Mouse (Mus musculus) heart, embryonic 13.5 days (tissue): Measurements from ENCODE around the gene Flna. TPM values are rescaled to one million over a fixed set of nuclear protein-coding genes. Genes with fewer than 3 reads are reported as not detected.

Experiments used
- ATAC-seq: fragments of 200-750 bp; cut with Nextera tagmentation; 2 replicates; pipeline ENCODE4 v1.8.0; 2017; ENCODE audit warnings: moderate TSS enrichment; ENCODE audit not compliant: insufficient number of reproducible peaks, low FRiP score, low TSS enrichment; ENCODE audit errors: extremely low read depth
- H3K27ac ChIP-seq: fragments of 300-500 bp; sonication (generic); replicated peaks from 2 replicates; pipeline ENCODE4 v1.5.1; 2015; ENCODE audit warnings: moderate library complexity, mild to moderate bottlenecking, inconsistent platforms
- H3K27me3 ChIP-seq: fragments of 300-500 bp; sonication (generic); replicated peaks from 2 replicates; pipeline ENCODE4 v1.6.1; 2015; ENCODE audit warnings: mild to moderate bottlenecking, inconsistent platforms
- H3K36me3 ChIP-seq: fragments of 300-500 bp; sonication (generic); 2 replicates; pipeline ENCODE4 v1.6.1; 2015; ENCODE audit warnings: mild to moderate bottlenecking, inconsistent platforms
- H3K4me1 ChIP-seq: fragments of 300-500 bp; sonication (generic); 2 replicates; pipeline ENCODE4 v1.6.1; 2015; ENCODE audit warnings: inconsistent platforms
- H3K4me2 ChIP-seq: fragments of 300-500 bp; sonication (generic); 2 replicates; pipeline ENCODE4 v1.6.1; 2015; ENCODE audit warnings: inconsistent platforms, mild to moderate bottlenecking, moderate library complexity
- H3K4me3 ChIP-seq: fragments of 300-500 bp; sonication (generic); 2 replicates; pipeline ENCODE4 v1.5.1; 2015; ENCODE audit warnings: moderate library complexity, mild to moderate bottlenecking, inconsistent platforms
- H3K9ac ChIP-seq: fragments of 300-500 bp; sonication (generic); 2 replicates; pipeline ENCODE4 v1.6.1; 2015; ENCODE audit warnings: inconsistent platforms, mild to moderate bottlenecking, moderate library complexity
- H3K9me3 ChIP-seq: fragments of 300-500 bp; sonication (generic); 2 replicates; pipeline ENCODE4 v1.6.1; 2016; ENCODE audit warnings: inconsistent platforms
- WGBS: fragments of 180-500 bp; shearing (Covaris S2); methylation state at CpG from one replicate; pipeline ENCODE4 v1.1.7; 2015; ENCODE audit warnings: mixed read lengths; 5-methylcytosine and 5-hydroxymethylcytosine counted together
- microRNA-seq: library from miRNA; unstranded; fragments of <30 nt; microRNA quantifications from one replicate; pipeline ENCODE4, GENCODE M21; 2016
- polyA plus RNA-seq: library from polyadenylated mRNA; unstranded; fragments of >200 nt; fragmentation: Nextera tagmentation; extraction: Ambion mirVana; gene quantifications from 2 replicates; pipeline ENCODE4 v1.2.1, GENCODE M21; 2015

Gene Flna
- polyA plus RNA-seq, 1 experiment from 2014 or later: 154 TPM

- no peak within 1 kb of the TSS for H3K27ac ChIP-seq
- no peaks in the 10 kb centered on the region for H3K36me3 ChIP-seq
- no peak within 1 kb of the TSS for H3K4me2 ChIP-seq
- no peak for ATAC-seq
- H3K9me3 ChIP-seq: peaks cover 3% of the 10 kb centered on the region; the same call in 1 of the 2 replicates
- no peaks in the 10 kb centered on the region for H3K27me3 ChIP-seq
- H3K4me1 ChIP-seq: no peaks in the 10 kb centered on the region
- no peak within 1 kb of the TSS for H3K9ac ChIP-seq
- 81% methylated on average over 17 of the region's 17 CpGs for WGBS
- H3K4me3 ChIP-seq: no peak within 1 kb of the TSS
Observed at GRCm38 (mm10) chrX:74176959-74177358, 72.7 kb downstream of the Flna start, which contains the start of gene Tktl1. Tktl1 (plus strand) TSS chrX:74177259.

Small RNAs within 50 kb of the gene (microRNA-seq; reads per million reads assigned to microRNA genes)
- not detected for gene Mir7091

Other genes with a start within 250 kb of the Flna start
- gene Irak1, start 225.9 kb downstream of the Flna start, polyA plus RNA-seq: 45.2 and 50.3 TPM in 2 replicates
- gene Opn1mw, start 122.4 kb downstream of the Flna start, polyA plus RNA-seq: not detected in 2 replicates
- 9.9 and 10.7 TPM in 2 replicates for gene Mecp2, start 114.5 kb downstream of the Flna start, polyA plus RNA-seq
- gene Tex28, start 82.0 kb downstream of the Flna start, polyA plus RNA-seq: not detected in 2 replicates
- not detected in 2 replicates for gene Tktl1, start 72.6 kb downstream of the Flna start, polyA plus RNA-seq
- 16.3 and 17.2 TPM in 2 replicates for gene Emd, start 4.9 kb upstream of the Flna start, polyA plus RNA-seq
- gene Rpl10, start 21.0 kb upstream of the Flna start, polyA plus RNA-seq: 437 and 511 TPM in 2 replicates
- 63.9 and 66.2 TPM in 2 replicates for gene Taz, start 32.1 kb upstream of the Flna start, polyA plus RNA-seq
- gene Dnase1l1, start 32.5 kb upstream of the Flna start, polyA plus RNA-seq: 9.9 and 13.4 TPM in 2 replicates
- 117 and 131 TPM in 2 replicates for gene Atp6ap1, start 47.3 kb upstream of the Flna start, polyA plus RNA-seq
- 136 and 152 TPM in 2 replicates for gene Gdi1, start 55.2 kb upstream of the Flna start, polyA plus RNA-seq
- gene Fam50a, start 63.2 kb upstream of the Flna start, polyA plus RNA-seq: 49.5 and 55.5 TPM in 2 replicates
- gene Plxna3, start 79.2 kb upstream of the Flna start, polyA plus RNA-seq: 5.3 and 7.5 TPM in 2 replicates
- 90.1 and 98.3 TPM in 2 replicates for gene Lage3, start 103.8 kb upstream of the Flna start, polyA plus RNA-seq
- 59.3 TPM in 2 replicates for gene Ubl4a, start 123.4 kb upstream of the Flna start, polyA plus RNA-seq
- 16.1 and 16.3 TPM in 2 replicates for gene Slc10a3, start 123.5 kb upstream of the Flna start, polyA plus RNA-seq
- 25.3 and 28.5 TPM in 2 replicates for gene Fam3a, start 143.5 kb upstream of the Flna start, polyA plus RNA-seq
- 17.4 and 18.1 TPM in 2 replicates for gene Ikbkg, start 143.5 kb upstream of the Flna start, polyA plus RNA-seq
- 20.4 and 21.7 TPM in 2 replicates for gene G6pdx, start 179.4 kb upstream of the Flna start, polyA plus RNA-seq
- gene Gm6880, start 231.6 kb upstream of the Flna start, polyA plus RNA-seq: not detected in 2 replicates